Mouse (Mus musculus) brain, embryonic 14.5 days (tissue): ENCODE results near the gene Tbxas1.

Experiments
- CTCF ChIP-seq: fragments of 200-500 bp; IDR thresholded peaks from 2 replicates; pipeline ENCODE4 v1.5.1; 2012; ENCODE audit warnings: inconsistent platforms, mild to moderate bottlenecking, moderate library complexity, borderline replicate concordance; ENCODE audit not compliant: insufficient read depth, insufficient read length; ENCODE audit errors: extremely low read depth
- POLR2A ChIP-seq: fragments of 200-500 bp; IDR thresholded peaks from 2 replicates; pipeline ENCODE4 v1.6.1; 2012; ENCODE audit warnings: mild to moderate bottlenecking, inconsistent platforms, borderline replicate concordance; ENCODE audit not compliant: poor library complexity, insufficient read depth, insufficient read length, severe bottlenecking; ENCODE audit errors: extremely low read depth

GRCm38 (mm10) chr6:39061180-39061579 lies 186.0 kb downstream of the Tbxas1 start:
- TF ChIP-seq POLR2A: no peak
- no peak for TF ChIP-seq CTCF
